Mouse (Mus musculus) c-Kit-positive CD71-positive TER-119-negative erythroid progenitor cells, embryonic 14.5 days (primary cell): ENCODE results near the gene Actn1.
A peak's percentile ranks its signal among the peaks of the same experiment; 100 is the strongest.

Experiments
- DNase-seq: peaks from one replicate; pipeline ENCODE4 v3.0.0-alpha.2; 2013; ENCODE audit warnings: low read depth

Actn1 gene

GRCm38 (mm10) chr12:80181831-80182230 is 78.3 kb downstream of the Actn1 start:
- DNase-seq, result no peak

GRCm38 (mm10) chr12:80178035-80178434 is 82.1 kb downstream of the Actn1 start:
- no peak for DNase-seq

- DNase-seq, result no peak
Measured at GRCm38 (mm10) chr12:80168736-80169135, 91.4 kb downstream of the Actn1 start.

GRCm38 (mm10) chr12:80168178-80168686 is 91.9 kb downstream of the Actn1 start:
- peak; percentile 61 for DNase-seq

GRCm38 (mm10) chr12:80167321-80167720 is 92.8 kb downstream of the Actn1 start:
- DNase-seq, result no peak

- no peak for DNase-seq
Measured at GRCm38 (mm10) chr12:80166651-80167050, 93.5 kb downstream of the Actn1 start.

- no peak for DNase-seq
Measured at GRCm38 (mm10) chr12:80164526-80164925, 95.6 kb downstream of the Actn1 start.

GRCm38 (mm10) chr12:80162448-80162847 is 97.7 kb downstream of the Actn1 start:
- DNase-seq, result no peak

GRCm38 (mm10) chr12:80157675-80158074 is 102.5 kb downstream of the Actn1 start:
- DNase-seq, result no peak

- peak; percentile 53 for DNase-seq
Measured at GRCm38 (mm10) chr12:80153687-80154326, 106.4 kb downstream of the Actn1 start.

- no peak for DNase-seq
Measured at GRCm38 (mm10) chr12:80153078-80153477, 107.1 kb downstream of the Actn1 start.

- DNase-seq, result no peak
Measured at GRCm38 (mm10) chr12:80151821-80152220, 108.3 kb downstream of the Actn1 start.

- DNase-seq, result peak; percentile 68
Measured at GRCm38 (mm10) chr12:80150624-80151023, 109.5 kb downstream of the Actn1 start.

- DNase-seq, result no peak
Measured at GRCm38 (mm10) chr12:80147563-80148214, 112.5 kb downstream of the Actn1 start.

GRCm38 (mm10) chr12:80146227-80147223 is 113.6 kb downstream of the Actn1 start:
- peak; percentile 53 for DNase-seq

GRCm38 (mm10) chr12:80145365-80145764 is 114.8 kb downstream of the Actn1 start:
- DNase-seq, result no peak

GRCm38 (mm10) chr12:80144846-80145245 is 115.3 kb downstream of the Actn1 start:
- no peak for DNase-seq

- DNase-seq, result no peak
Measured at GRCm38 (mm10) chr12:80141470-80141869, 118.7 kb downstream of the Actn1 start.

GRCm38 (mm10) chr12:80141011-80141410 is 119.2 kb downstream of the Actn1 start:
- no peak for DNase-seq

GRCm38 (mm10) chr12:80137744-80138143 is 122.4 kb downstream of the Actn1 start:
- no peak for DNase-seq

GRCm38 (mm10) chr12:80137246-80137645 is 122.9 kb downstream of the Actn1 start:
- DNase-seq, result no peak

GRCm38 (mm10) chr12:80136264-80136930 is 123.8 kb downstream of the Actn1 start:
- no peak for DNase-seq
